Mouse (Mus musculus) liver, postnatal 0 days (tissue): ENCODE results near the gene Olfr434. TPM values are rescaled to one million over a fixed set of nuclear protein-coding genes. Genes with fewer than 3 reads are reported as not detected.
"Not testable (repeated sequence)": the region's sequence is repeated elsewhere in the genome, so short reads cannot be mapped to it uniquely, and the experiment has no call there.

Source experiments
- ATAC-seq: fragments of 200-750 bp; cut with Nextera tagmentation; 2 replicates; pipeline ENCODE4 v1.8.0; 2017; ENCODE audit warnings: mild to moderate bottlenecking, moderate library complexity
- DNase-seq: peaks from one replicate; pipeline ENCODE4 v3.0.0-alpha.2; 2016
- H3K27ac ChIP-seq: fragments of 300-500 bp; sonication (generic); 2 replicates; pipeline ENCODE4 v1.5.1; 2014; ENCODE audit warnings: antibody characterized with exemption, moderate library complexity, mild to moderate bottlenecking, low read depth
- H3K27me3 ChIP-seq: fragments of 300-500 bp; sonication (generic); 2 replicates; pipeline ENCODE4 v1.6.1; 2014; ENCODE audit warnings: low read length, control low read depth, mixed read lengths; ENCODE audit not compliant: insufficient read depth
- H3K36me3 ChIP-seq: fragments of 300-500 bp; sonication (generic); replicated peaks from 2 replicates; pipeline ENCODE4 v1.6.1; 2014; ENCODE audit warnings: mild to moderate bottlenecking, control low read depth, low read length, moderate library complexity, mixed read lengths; ENCODE audit not compliant: insufficient read depth
- H3K4me1 ChIP-seq: fragments of 300-500 bp; sonication (generic); 2 replicates; pipeline ENCODE4 v1.6.1; 2014; ENCODE audit warnings: antibody characterized with exemption, mild to moderate bottlenecking, control low read depth; ENCODE audit not compliant: insufficient read depth
- H3K4me2 ChIP-seq: fragments of 300-500 bp; sonication (generic); 2 replicates; pipeline ENCODE4 v1.6.1; 2014; ENCODE audit warnings: low read depth, mild to moderate bottlenecking, low read length, moderate library complexity, mixed read lengths
- H3K4me3 ChIP-seq: fragments of 300-500 bp; sonication (generic); 2 replicates; pipeline ENCODE4 v1.5.1; 2014; ENCODE audit warnings: low read depth, low read length
- H3K9ac ChIP-seq: fragments of 300-500 bp; sonication (generic); replicated peaks from 2 replicates; pipeline ENCODE4 v1.6.1; 2014; ENCODE audit warnings: mild to moderate bottlenecking, moderate library complexity
- H3K9me3 ChIP-seq: fragments of 300-500 bp; sonication (generic); 2 replicates; pipeline ENCODE4 v1.6.1; 2016; ENCODE audit warnings: mild to moderate bottlenecking, control low read depth, low read length, mixed read lengths
- CTCF ChIP-seq: sonication (generic); IDR thresholded peaks from 2 replicates; pipeline ENCODE4 v1.5.1; 2016; ENCODE audit warnings: antibody characterized with exemption, low read depth
- EP300 ChIP-seq: IDR thresholded peaks from 2 replicates; pipeline ENCODE4 v1.6.1; 2016; ENCODE audit warnings: antibody characterized with exemption, low read depth, mild to moderate bottlenecking
- WGBS: fragments of 180-500 bp; shearing (Covaris S2); extraction: QIAGEN DNeasy Blood & Tissue Kit; methylation state at CpG from one replicate; pipeline ENCODE4 v1.1.7; 2014; ENCODE audit not compliant: insufficient replicate concordance; 5-methylcytosine and 5-hydroxymethylcytosine counted together
- polyA plus RNA-seq: library from polyadenylated mRNA; unstranded; fragments of >200 nt; fragmentation: Nextera tagmentation; extraction: Ambion mirVana; gene quantifications from 2 replicates; pipeline ENCODE4 v1.2.1, GENCODE M21; 2015

Gene Olfr434
- polyA plus RNA-seq, 1 experiment from 2014 or later, result not detected

- Histone ChIP-seq H3K4me1 (no peaks in the 10 kb centered on the region), H3K27ac (no peak within 1 kb of the TSS), H3K9me3 (no peaks in the 10 kb centered on the region), H3K36me3 (no peaks in the 10 kb centered on the region), H3K4me3 (no peak within 1 kb of the TSS), H3K27me3 (no peaks in the 10 kb centered on the region), H3K9ac (no peak within 1 kb of the TSS), H3K4me2 (no peak within 1 kb of the TSS)
- no peak for TF ChIP-seq CTCF
- no peak for TF ChIP-seq EP300
- ATAC-seq, result no peak
- DNase-seq, result no peak
Observed at GRCm38 (mm10) chr6:43196781-43197180, 16.0 kb upstream of the Olfr434 start, which contains the start of gene Olfr435. Olfr435 (plus strand) TSS chr6:43197146.

GRCm38 (mm10) chr6:43198094-43198493 is 14.7 kb upstream of the Olfr434 start:
- no peak for DNase-seq
- H3K36me3 ChIP-seq, result no peaks in the 10 kb centered on the region
- H3K27ac ChIP-seq, result no peak overlapping the region
- H3K27me3 ChIP-seq, result no peaks in the 10 kb centered on the region
- 44% methylated on average over 3 of the region's 3 CpGs for WGBS
- no peaks in the 10 kb centered on the region for H3K9me3 ChIP-seq
- ATAC-seq, result no peak
- no peak overlapping the region for H3K9ac ChIP-seq
- H3K4me2 ChIP-seq, result no peak overlapping the region
- TF ChIP-seq EP300, result no peak
- no peak for TF ChIP-seq CTCF
- H3K4me1 ChIP-seq, result no peaks in the 10 kb centered on the region
- H3K4me3 ChIP-seq, result no peak overlapping the region

GRCm38 (mm10) chr6:43202786-43203185 is 10.0 kb upstream of the Olfr434 start:
- ATAC-seq, result no peak
- Histone ChIP-seq H3K9ac (no peak overlapping the region), H3K4me2 (no peak overlapping the region), H3K27ac (no peak overlapping the region), H3K36me3 (no peaks in the 10 kb centered on the region), H3K9me3 (no peaks in the 10 kb centered on the region), H3K4me3 (no peak overlapping the region), H3K27me3 (no peaks in the 10 kb centered on the region), H3K4me1 (no peaks in the 10 kb centered on the region)
- no peak for TF ChIP-seq CTCF
- TF ChIP-seq EP300, result no peak
- no peak for DNase-seq

GRCm38 (mm10) chr6:43205355-43205754 is 7.5 kb upstream of the Olfr434 start:
- Histone ChIP-seq H3K4me3 (no peak overlapping the region), H3K4me1 (no peaks in the 10 kb centered on the region), H3K27ac (no peak overlapping the region), H3K4me2 (no peak overlapping the region), H3K27me3 (no peaks in the 10 kb centered on the region), H3K9me3 (no peaks in the 10 kb centered on the region), H3K9ac (no peak overlapping the region), H3K36me3 (no peaks in the 10 kb centered on the region)
- ATAC-seq, result no peak
- TF ChIP-seq CTCF (no peak), EP300 (no peak)
- WGBS, result 29% methylated on average over 2 of the region's 2 CpGs
- no peak for DNase-seq

GRCm38 (mm10) chr6:43231255-43231654 is 18.4 kb downstream of the Olfr434 start, which contains the start of gene Olfr47:
Olfr47 (plus strand) TSS chr6:43231529.
- not testable (repeated sequence) for H3K27ac ChIP-seq, ATAC-seq, H3K36me3 ChIP-seq, H3K9ac ChIP-seq, DNase-seq, H3K27me3 ChIP-seq, H3K9me3 ChIP-seq, H3K4me1 ChIP-seq, H3K4me2 ChIP-seq, H3K4me3 ChIP-seq
- WGBS, result 58% methylated on average over 1 of the region's 1 CpGs

GRCm38 (mm10) chr6:43242061-43242460 is 29.2 kb downstream of the Olfr434 start:
- no peak overlapping the region for H3K27ac ChIP-seq
- no peaks in the 10 kb centered on the region for H3K9me3 ChIP-seq
- WGBS, result 12% methylated on average over 4 of the region's 4 CpGs
- H3K36me3 ChIP-seq, result no peaks in the 10 kb centered on the region
- no peak overlapping the region for H3K4me3 ChIP-seq
- no peak overlapping the region for H3K9ac ChIP-seq
- H3K27me3 ChIP-seq, result no peaks in the 10 kb centered on the region
- H3K4me2 ChIP-seq, result no peak overlapping the region
- no peak for ATAC-seq
- peak; percentile 50 for TF ChIP-seq CTCF
- no peak for TF ChIP-seq EP300
- no peaks in the 10 kb centered on the region for H3K4me1 ChIP-seq
- DNase-seq, result no peak

GRCm38 (mm10) chr6:43247396-43247795 is 34.6 kb downstream of the Olfr434 start:
- H3K27ac ChIP-seq, result no peak overlapping the region
- no peak overlapping the region for H3K4me3 ChIP-seq
- H3K4me1 ChIP-seq, result no peaks in the 10 kb centered on the region
- no peaks in the 10 kb centered on the region for H3K27me3 ChIP-seq
- DNase-seq (no peak), ATAC-seq (no peak)
- no peaks in the 10 kb centered on the region for H3K9me3 ChIP-seq
- TF ChIP-seq EP300 (no peak), CTCF (no peak)
- no peak overlapping the region for H3K9ac ChIP-seq
- no peaks in the 10 kb centered on the region for H3K36me3 ChIP-seq
- 56% methylated on average over 3 of the region's 3 CpGs for WGBS
- H3K4me2 ChIP-seq, result no peak overlapping the region
